Mouse (Mus musculus) G1E (cell line): ENCODE data around the gene 4933406M09Rik.

ENCODE experiments used
- CTCF ChIP-seq: IDR thresholded peaks from 2 replicates; pipeline ENCODE4 v1.5.1; 2012; ENCODE audit warnings: low read depth, low read length, inconsistent platforms, mixed read lengths
- GATA1 ChIP-seq: IDR thresholded peaks from 2 replicates; pipeline ENCODE4 v1.6.1; 2012; ENCODE audit warnings: borderline replicate concordance, low read length, inconsistent platforms, mixed read lengths
- POLR2AphosphoS5 ChIP-seq: IDR thresholded peaks from 2 replicates; pipeline ENCODE4 v1.6.1; 2012; ENCODE audit warnings: low read depth, low read length, inconsistent platforms; ENCODE audit not compliant: insufficient replicate concordance
- TAL1 ChIP-seq: conservative IDR thresholded peaks from 2 replicates; pipeline ENCODE4 v1.6.1; 2012; ENCODE audit warnings: low read depth, low read length, inconsistent platforms, mixed read lengths

GRCm38 (mm10) chr1:134365491-134365890 is 20.2 kb upstream of the 4933406M09Rik start:
- TF ChIP-seq CTCF = no peak
- TF ChIP-seq POLR2AphosphoS5 = no peak
- TF ChIP-seq GATA1 = no peak
- TF ChIP-seq TAL1 = no peak
